Mouse (Mus musculus) common myeloid progenitor, adult 5-6 weeks (primary cell): ENCODE results near the gene Parp1. TPM values are rescaled to one million over a fixed set of nuclear protein-coding genes. Genes with fewer than 3 reads are reported as not detected.
A peak's percentile ranks its signal among the peaks of the same experiment; 100 is the strongest.
"Not testable (repeated sequence)": the region's sequence is repeated elsewhere in the genome, so short reads cannot be mapped to it uniquely, and the experiment has no call there.

ENCODE experiments used
- ATAC-seq: replicated peaks from 2 replicates; pipeline ENCODE4 v1.8.0; 2016; ENCODE audit warnings: low read depth, mild to moderate bottlenecking, moderate TSS enrichment, inconsistent platforms; ENCODE audit not compliant: poor library complexity, severe bottlenecking
- total RNA-seq: library from RNA; stranded (forward); fragments of 200-1000, 187-1606 nt; gene quantifications from 2 replicates; pipeline ENCODE4 v1.2.3, GENCODE M21; 2017

Parp1 gene
- total RNA-seq, 1 experiment from 2014 or later = 215 TPM

DNA sequence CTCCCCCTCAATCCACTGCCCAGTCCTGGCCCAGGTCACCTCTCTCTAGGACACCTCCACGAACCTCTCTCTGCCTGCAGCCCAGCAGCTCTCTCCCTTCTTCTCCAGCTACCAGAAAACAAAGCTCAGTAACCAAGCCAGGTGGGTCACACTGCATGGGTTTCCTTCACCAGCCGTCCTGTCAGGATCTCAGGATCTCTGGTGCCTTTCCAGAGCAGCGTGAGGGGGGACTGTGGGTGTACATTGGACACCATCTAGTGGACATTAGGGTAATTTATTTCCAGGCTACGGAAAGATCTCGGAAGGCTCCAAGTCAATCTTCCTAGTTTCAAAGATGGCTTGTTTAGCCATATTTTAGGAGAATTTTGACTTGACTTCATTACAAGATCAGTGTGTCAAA lies 18.0 kb upstream of the Parp1 start:
- ATAC-seq = peak; percentile 61; the same call in 1 of the 2 replicates

DNA sequence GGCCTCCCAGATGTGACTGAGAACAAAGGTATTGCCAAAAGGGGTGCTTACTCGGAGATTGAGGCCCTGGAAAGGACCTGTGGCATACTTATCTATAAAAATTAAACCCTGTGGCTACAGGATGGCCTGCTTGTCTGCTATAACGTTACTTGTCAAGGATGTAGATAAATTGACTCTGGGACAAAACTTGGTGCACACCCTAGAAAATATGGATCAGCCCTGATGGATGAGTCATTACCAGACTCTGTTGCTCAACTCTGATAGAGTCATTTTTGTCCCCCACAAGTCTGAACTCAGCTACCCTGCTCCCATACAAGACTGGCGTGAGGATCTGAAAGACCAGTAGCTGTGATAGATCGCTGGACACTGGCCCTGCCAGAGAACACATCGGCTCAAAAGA lies 11.8 kb upstream of the Parp1 start:
- ATAC-seq = no peak

DNA sequence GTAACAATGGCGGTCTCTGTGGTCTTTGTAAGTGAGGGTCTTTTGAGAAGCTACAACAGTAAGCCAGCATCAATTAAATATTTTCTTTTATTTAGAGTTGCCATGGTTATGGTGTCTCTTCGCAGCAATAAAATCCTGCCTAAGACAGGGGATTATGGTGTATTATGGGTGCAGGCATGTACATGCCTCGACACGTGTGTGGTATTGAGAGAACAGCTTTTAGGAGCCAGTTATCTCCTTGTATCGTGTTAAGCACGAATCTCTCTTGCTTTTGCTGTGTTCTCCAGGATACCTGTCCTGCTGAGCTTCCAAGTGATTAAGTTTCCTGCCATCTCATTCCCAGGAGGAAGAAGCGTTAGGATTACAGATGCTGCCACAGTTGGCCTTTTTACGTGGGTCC lies 9.3 kb upstream of the Parp1 start:
- no peak for ATAC-seq

DNA sequence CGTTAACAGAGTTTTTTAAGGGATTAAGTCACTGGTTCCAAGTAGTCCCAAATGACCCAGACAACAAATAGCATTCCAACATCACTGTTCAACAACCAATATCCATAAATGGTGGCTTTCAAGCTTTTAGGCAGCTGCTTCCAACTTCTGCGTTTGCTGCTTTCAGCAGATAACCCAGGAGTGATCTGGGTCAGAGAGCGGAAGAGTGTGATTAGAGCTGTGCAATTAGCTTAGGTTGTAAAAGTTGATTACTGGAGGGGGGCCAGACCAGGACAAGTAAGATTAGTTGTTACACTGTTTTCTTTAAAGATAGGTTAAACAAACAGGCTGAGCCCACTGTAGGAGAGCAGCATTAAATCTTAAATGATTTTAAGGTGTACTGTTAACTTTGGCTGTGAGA lies 7.5 kb upstream of the Parp1 start:
- no peak for ATAC-seq

DNA sequence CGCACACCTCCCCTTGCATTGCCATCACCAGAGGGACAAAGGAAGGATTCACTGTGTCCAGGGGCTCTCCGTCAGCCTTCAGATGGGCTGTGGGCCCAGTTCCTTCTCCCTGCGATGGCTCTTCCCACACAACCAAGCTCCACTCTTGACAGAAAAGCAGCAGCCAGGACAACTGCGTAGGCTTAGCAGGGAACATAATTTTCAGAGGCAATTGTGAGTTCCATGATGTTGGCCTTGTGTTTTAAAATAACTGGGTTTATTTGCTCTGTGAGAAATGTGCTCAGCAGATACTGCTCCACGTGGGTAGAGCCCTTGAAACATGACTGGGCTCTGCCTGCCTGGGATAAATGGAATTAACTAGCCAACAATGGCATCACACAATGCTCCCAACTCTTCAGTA lies 3.8 kb upstream of the Parp1 start:
- no peak for ATAC-seq

DNA sequence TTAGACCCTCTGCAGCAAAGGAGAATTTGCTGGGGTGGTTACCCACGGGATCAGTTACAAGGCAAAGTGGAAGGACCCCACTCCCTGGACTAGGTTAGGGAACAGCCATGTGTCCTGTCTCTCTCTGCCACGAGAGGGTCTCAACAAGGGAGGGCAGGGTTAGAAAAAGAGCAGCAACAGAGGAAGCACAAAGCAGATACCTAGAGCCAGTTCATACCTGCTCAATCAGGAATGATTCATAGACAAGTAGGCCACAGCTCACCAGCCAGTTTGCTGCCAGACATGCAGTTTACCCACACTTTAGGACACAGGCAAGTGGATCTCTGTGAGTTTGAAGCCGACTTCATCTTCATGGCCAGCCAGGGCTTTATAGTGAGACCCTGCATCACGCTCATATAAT lies 963 bp upstream of the Parp1 start:
- no peak for ATAC-seq

DNA sequence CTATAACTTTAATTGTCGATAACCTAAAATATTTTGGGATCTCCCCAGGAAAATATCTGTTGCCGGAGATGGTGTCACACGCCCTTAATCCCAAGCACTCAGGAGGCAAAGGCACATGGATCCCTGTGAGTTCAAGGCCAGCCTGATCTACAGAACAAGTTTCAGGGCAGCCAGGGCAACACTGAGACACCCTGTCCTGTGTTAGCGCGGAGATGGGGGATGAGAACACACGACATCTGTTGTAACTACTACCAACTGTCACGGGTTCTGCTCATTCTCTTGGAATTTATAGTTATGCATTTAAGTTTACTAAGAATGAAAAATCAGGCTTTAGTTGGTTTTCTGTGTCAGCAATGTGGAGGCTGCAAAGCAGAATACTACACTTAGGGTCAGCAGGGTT lies 476 bp upstream of the Parp1 start:
- ATAC-seq = no peak

DNA sequence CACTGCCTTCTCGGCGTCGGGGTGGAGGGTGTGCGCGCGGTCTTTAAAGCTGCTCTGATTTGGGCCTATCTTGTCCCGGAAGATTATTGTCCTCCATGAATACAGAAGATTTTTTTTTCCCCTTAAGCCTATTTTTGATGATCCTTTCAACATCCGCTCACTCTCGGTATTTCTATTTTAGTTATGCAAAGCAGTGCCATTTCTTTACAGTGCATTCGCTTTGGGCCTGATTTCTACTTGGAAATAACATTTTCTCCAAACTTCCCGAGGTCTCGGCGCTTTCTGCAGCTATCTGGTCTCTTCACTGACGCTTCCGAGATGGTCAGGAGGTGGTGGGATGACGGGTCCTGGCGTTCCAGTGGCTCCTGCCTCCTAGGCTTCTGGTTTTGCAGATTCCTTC lies 729 bp downstream of the Parp1 start:
- no peak for ATAC-seq

DNA sequence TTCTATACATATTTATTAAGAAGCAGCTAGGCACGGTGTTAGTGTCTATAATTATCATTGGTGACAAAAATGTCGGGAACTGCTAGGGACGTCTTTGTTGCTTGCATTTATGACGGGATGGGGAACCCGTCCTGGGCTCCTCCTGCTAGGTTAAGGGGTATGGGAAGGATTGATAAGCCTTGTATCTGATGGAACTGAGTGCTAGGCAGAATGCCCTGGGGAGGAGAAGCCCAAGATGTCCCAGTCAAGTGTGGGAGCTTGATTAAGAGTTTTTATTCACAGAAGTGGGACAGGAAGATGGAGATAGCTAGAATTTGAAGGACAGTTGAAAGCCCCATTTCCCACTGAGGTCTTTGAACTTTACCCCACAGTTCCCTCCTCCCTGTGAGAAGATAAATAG lies 1.5 kb downstream of the Parp1 start:
- 0 out of 2 replicates have a peak, but pooled peaks have one; percentile 10 for ATAC-seq

DNA sequence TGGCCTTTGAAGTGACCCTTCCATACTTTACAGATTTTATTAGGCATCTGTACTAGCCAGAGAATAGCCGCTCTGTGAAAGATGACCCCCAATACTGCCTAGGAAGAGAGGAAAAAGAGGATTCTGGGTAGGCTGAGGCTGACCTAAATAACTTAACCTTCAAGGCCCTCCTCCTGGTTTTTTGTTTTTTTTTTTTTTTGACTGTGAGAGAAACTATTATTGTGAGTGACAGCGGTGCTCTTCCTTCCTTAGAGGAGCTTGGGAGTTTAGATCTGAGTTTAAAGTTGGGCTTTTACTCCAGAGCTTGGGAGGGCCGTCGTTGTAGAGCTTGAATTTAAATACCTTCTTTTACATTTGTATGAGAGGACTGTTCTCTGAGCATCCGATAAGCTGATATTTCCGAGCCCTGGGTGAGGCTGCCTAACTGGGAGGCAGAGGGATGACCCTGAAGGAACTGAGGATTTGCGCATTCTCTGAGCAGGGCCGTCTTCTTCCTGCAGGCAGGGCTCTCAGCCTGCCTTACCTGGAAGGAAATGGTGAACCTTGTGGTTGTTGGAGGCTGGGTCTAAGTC lies 2.4 kb downstream of the Parp1 start:
- no peak for ATAC-seq

DNA sequence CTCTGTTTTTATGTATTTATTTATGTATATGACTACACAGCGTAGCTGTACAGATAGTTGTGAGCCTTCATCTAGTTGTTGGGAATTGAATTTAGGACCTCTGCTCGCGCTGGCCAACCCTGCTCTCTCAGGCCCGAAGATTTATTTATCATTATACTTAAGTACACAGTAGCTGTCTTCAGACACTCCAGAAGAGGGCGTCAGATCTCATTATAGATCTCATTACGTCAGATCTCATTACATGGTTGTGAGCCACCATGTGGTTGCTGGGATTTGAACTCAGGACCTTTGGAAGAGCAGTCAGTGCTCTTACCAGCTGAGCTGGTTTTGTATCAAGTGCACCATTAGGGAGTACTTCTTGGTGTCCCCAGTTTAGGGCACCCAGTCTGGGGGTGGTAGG lies 3.0 kb downstream of the Parp1 start:
- ATAC-seq = not testable (repeated sequence)

DNA sequence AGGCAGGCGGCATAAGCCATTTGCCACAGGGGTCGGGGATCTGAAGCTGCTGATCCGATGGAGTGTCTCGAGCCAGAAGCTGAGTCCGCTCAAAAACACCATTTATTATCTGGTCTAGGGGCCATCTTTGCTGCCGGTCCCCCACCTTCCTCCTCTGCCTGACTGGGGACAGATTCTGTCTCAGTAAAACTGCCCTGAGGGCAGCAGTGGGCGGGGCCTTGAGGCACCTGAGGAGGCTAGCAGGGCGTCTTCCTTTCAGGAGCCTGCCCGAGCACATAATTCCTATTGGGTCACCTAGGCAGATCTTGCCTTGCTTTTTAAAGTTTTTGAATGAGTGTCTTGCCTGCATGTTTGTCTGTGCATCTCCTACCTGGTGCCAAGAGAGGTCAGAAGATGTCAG lies 3.4 kb downstream of the Parp1 start:
- ATAC-seq = no peak

DNA sequence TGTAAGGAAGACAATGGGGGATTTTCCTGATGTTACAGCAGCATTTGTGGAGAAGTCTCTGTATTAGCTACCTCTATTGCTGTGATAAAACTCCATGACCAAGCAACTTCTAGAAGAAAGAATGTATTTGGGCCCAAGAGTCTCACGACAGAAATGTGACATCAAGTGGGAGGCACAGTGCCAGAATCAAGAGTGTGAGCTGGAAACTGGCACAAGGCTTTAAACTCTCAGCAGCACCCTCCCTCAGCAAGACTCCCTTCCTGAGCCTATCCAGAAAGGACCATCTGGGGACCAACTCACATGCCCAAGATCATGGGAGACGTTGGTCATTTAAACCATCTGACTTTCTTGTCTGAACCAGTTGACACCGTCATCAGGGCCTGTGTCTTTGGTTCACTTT lies 7.8 kb downstream of the Parp1 start:
- no peak for ATAC-seq

DNA sequence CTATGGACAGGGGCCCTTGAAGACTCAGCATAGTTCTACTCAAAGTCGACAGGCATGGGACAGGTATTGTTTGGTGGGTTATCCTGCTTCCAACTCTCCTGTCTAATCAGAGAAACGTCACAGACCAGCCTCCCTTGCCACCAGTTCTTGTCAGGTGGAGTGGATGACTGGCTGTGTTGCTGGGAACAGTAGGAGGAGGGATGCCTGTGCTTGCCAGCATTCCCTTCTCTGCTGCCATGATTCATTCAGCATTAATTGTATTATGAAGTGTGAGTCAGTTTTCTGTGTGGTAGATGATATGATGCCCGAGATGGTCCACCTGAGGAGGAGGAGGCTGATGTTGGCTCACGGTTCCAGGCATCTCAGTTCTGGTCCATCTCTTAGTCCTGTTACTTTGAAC lies 9.1 kb downstream of the Parp1 start:
- no peak for ATAC-seq

DNA sequence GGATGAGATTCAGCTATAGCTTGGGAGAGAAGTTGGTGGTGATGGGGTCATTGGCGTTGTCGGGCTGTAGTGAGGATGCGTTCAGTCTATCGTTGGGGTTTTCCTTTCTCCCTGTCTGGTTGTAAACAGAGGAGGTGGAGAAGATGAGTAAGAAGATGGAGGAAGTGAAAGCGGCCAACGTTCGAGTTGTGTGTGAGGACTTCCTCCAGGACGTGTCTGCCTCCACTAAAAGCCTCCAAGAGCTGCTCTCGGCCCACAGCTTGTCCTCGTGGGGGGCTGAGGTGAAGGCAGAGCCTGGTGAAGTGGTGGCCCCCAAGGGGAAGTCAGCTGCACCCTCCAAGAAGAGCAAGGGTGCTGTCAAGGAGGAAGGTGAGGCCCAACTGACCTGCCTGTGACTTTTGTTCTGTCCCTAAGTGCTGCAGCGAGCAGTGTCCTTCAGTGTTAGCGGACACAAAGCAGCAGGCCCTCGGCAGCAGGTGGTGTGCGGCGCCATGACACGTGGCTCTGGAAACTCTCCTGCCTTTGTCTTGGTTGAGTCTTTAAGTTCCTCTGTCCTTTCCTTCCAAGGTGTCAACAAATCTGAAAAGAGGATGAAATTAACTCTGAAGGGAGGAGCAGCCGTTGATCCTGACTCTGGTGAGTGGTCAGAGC lies 19.2 kb downstream of the Parp1 start:
- ATAC-seq = peak; percentile 92

DNA sequence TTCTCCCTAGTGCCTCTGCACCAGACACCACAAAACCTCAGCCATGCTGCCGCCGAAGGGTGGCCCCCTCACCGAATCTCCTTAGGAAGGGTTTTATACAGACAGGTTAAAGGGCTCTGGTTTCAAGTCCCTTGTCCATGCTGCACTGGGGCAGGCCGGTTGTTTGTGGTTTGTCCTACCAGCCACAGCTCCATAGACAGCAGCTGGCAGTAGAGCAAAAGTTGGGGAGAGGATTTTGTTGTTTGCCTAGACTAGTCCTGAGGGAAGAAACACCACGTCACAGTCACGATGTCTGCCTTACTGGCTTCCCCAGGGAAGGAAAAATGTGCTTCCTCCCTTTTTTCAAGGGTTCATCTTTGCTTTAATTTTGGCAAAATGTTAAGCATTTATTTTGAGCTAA lies 31.9 kb downstream of the Parp1 start:
- ATAC-seq = no peak

DNA sequence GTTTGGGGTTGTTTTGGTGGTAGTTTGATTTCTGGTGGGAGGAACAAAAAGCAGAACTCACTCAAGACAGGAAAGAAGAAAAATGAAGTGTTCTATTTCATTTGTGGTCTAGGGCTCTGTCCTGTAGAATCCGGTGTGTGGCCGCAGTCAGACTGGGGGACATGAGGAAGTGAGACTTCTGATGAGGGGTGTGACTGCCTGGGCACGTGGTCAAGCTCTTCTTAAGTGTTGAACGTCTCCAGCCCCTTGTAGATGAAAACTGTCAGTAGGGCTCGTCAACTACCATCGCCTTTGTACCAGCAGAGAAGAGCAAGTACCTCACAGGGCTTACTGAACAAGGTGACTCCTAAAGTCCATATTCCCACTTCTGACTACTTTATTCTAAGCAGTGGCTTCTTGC lies 33.1 kb downstream of the Parp1 start:
- ATAC-seq = peak; percentile 89

DNA sequence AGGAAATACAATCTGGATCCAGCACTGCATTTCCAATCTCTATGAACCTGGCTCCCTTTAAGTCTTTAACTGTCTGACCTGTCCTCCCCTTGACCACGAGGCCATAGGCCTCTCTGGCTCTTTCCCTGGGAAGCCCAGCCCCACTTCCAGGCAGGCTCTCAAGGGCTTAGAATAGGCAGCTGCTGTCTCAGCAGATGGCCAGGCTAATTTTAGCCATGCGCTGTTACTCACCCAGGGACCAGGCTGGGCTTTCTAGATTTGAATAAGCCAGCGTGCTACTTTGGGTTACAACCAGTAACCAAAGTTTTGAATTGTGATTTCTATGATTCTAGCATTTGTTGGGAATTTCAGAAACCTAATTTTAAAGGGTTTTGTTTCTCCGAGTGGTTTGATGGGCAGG lies 35.9 kb downstream of the Parp1 start:
- no peak for ATAC-seq

DNA sequence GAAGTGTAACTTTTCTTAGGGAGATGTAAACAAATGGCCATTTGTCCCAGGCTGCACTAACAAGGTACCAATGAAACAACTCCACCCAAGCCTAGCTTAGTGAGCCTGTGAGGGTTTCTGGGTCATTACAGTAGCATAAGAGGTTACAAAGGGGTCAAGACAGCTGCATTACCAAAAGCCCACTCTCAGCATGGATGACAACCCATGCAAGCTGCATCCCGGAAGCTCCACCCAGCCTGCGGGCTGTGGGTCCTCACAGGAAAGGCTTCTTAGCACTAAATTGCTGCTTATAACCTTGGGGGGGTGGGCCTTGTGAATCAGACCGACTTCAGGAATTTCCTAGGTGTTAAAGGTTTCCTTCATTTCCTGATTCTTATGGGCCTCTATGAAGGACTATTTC lies 37.4 kb downstream of the Parp1 start:
- ATAC-seq = no peak

DNA sequence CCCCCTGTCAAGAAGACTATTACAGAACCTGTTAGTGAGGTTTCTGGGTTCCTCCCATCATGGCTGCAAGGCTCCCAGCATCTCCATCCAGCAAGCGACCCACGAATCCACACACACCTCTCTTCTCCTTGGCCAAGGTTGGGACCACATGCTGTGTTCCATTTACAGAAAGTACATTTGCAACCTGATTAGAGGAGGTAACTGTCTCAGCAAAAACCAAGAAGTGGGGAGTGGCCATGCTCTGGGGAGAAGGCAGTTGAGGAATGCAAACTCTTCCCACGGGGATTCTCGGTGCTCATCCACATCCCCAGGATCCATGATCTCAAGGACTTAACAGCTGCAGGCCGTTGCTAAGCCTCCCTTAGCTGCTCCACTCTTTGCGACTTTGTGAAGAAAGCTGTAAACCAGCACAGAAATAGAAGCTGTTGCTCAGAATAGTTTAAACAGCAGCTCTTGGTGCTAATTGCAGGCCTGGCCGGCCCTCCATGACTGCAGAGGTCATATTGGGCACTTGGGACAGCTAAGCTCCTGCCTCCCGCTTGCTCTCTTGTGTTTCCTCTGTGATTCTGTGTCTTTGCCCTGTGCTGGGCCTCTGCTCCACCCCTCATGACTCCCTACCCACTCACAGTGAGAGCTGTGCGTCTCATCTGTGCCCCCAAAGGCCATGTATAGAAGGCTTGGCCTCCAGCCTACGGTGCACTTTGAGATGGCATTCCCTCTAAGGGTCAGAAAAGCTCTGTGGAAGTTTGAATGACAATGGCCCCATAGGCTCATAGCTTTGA lies 38.3 kb downstream of the Parp1 start:
- 0 out of 2 replicates have a peak, but pooled peaks have one; percentile 36 for ATAC-seq

DNA sequence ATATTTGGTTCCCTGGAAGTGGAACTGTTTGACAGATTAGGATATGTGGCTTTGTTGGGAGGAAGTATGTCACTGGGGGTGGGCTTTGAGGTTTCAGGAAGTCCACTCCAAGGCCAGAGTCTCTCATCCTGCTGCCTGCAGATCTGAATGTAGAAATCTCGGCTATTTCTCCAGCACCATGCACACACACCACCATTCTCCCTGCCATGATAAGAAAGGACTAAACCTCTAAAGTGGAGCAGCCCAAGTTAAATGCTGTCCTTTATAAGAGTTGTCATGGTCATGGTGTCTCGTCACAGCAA lies 38.8 kb downstream of the Parp1 start:
- ATAC-seq = no peak

DNA sequence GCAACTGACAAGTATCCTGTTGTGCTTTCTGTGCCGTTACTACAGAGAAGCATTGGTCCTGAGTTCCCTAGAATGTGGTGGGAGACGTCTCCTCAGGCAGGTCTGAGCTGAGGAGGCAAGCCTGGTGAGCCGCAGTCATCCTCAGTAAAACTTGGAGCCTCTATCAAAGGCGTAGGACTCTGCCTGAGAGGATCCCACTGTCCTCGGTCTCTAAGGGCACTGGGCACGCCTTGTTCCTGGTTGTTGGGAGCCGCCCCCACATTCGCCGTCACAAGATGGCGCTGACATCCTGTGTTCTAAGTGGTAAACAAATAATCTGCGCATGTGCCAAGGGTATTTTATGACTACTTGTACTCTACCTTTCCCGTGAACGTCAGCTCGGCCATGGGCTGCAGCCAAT lies 43.1 kb downstream of the Parp1 start:
- ATAC-seq = not testable (repeated sequence)
